Mouse (Mus musculus): ENCODE results near the gene Tubb4b. TPM values are rescaled to one million over a fixed set of nuclear protein-coding genes. Genes with fewer than 3 reads are reported as not detected.
A peak's percentile ranks its signal among the peaks of the same experiment; 100 is the strongest.

Gene Tubb4b
- polyA plus RNA-seq, 1 experiment from 2014 or later = 466 TPM

- WGBS = 86% methylated on average over 4 of the region's 4 CpGs
- ATAC-seq = no peak
- peaks cover 37% of the 10 kb centered on the region for H3K4me1 ChIP-seq (replicated peaks; ENCODE audit: control insufficient read depth, insufficient read depth, low read length)
- no peaks in the 10 kb centered on the region for H3K36me3 ChIP-seq (ENCODE audit: control insufficient read depth, insufficient read depth)
- no peak overlapping the region for H3K9ac ChIP-seq (ENCODE audit: low read depth, low read length)
- H3K27me3 ChIP-seq (replicated peaks; ENCODE audit: control insufficient read depth, insufficient read depth, low read length) = no peaks in the 10 kb centered on the region
- no peak overlapping the region for H3K4me2 ChIP-seq (replicated peaks; ENCODE audit: low read depth)
- no peak for TF ChIP-seq CTCF (IDR thresholded peaks at IDR 0.05; ENCODE audit: low read depth)
- H3K27ac ChIP-seq (ENCODE audit: low read depth, low read length) = no peak overlapping the region
- no peak overlapping the region for H3K4me3 ChIP-seq (ENCODE audit: low read depth, low read length)
- no peaks in the 10 kb centered on the region for H3K9me3 ChIP-seq (ENCODE audit: control insufficient read depth)
Observed at GRCm38 (mm10) chr2:25173821-25174220, 50.7 kb downstream of the Tubb4b start.

- ATAC-seq = peak; percentile 78
- Histone ChIP-seq H3K9me3 (ENCODE audit: control insufficient read depth) (no peaks in the 10 kb centered on the region), H3K4me1 (replicated peaks; ENCODE audit: control insufficient read depth, insufficient read depth, low read length) (peaks cover 34% of the 10 kb centered on the region), H3K27me3 (replicated peaks; ENCODE audit: control insufficient read depth, insufficient read depth, low read length) (no peaks in the 10 kb centered on the region), H3K4me3 (ENCODE audit: low read depth, low read length) (no peak overlapping the region), H3K27ac (ENCODE audit: low read depth, low read length) (peak overlapping the region; percentile 78), H3K9ac (ENCODE audit: low read depth, low read length) (no peak overlapping the region), H3K4me2 (replicated peaks; ENCODE audit: low read depth) (peak overlapping the region; percentile 32), H3K36me3 (ENCODE audit: control insufficient read depth, insufficient read depth) (no peaks in the 10 kb centered on the region)
- WGBS = 25% methylated on average over 8 of the region's 8 CpGs
- peak; percentile 53 for TF ChIP-seq CTCF (IDR thresholded peaks at IDR 0.05; ENCODE audit: low read depth)
Observed at GRCm38 (mm10) chr2:25172629-25173028, 51.9 kb downstream of the Tubb4b start.

Other genes starting within 250 kb of the Tubb4b start
- gene Mrpl41, start 249.6 kb downstream of the Tubb4b start, polyA plus RNA-seq (2015; fragmentation: Nextera tagmentation; extraction: Ambion mirVana) = 154 and 159 TPM in 2 replicates
- 16.7 and 18.9 TPM in 2 replicates for gene Pnpla7, start 248.7 kb downstream of the Tubb4b start, polyA plus RNA-seq (2015; fragmentation: Nextera tagmentation; extraction: Ambion mirVana)
- 17.0 and 17.6 TPM in 2 replicates for gene Nsmf, start 170.3 kb downstream of the Tubb4b start, polyA plus RNA-seq (2015; fragmentation: Nextera tagmentation; extraction: Ambion mirVana)
- gene Entpd8, start 144.4 kb downstream of the Tubb4b start, polyA plus RNA-seq (2015; fragmentation: Nextera tagmentation; extraction: Ambion mirVana) = 24.6 and 25.9 TPM in 2 replicates
- gene Noxa1, start 129.6 kb downstream of the Tubb4b start, polyA plus RNA-seq (2015; fragmentation: Nextera tagmentation; extraction: Ambion mirVana) = 3.3 and 5.8 TPM in 2 replicates
- gene Nrarp, start 43.9 kb downstream of the Tubb4b start, polyA plus RNA-seq (2015; fragmentation: Nextera tagmentation; extraction: Ambion mirVana) = 15.9 and 16.5 TPM in 2 replicates
- 12.0 and 12.6 TPM in 2 replicates for gene Tor4a, start 27.8 kb downstream of the Tubb4b start, polyA plus RNA-seq (2015; fragmentation: Nextera tagmentation; extraction: Ambion mirVana)
- 41.4 and 45.6 TPM in 2 replicates for gene Nelfb, start 13.2 kb downstream of the Tubb4b start, polyA plus RNA-seq (2015; fragmentation: Nextera tagmentation; extraction: Ambion mirVana)
- not detected in 2 replicates for gene Stpg3, start 10.1 kb downstream of the Tubb4b start, polyA plus RNA-seq (2015; fragmentation: Nextera tagmentation; extraction: Ambion mirVana)
- 0.78 and 1.4 TPM in 2 replicates for gene Fam166a, start 6.0 kb downstream of the Tubb4b start, polyA plus RNA-seq (2015; fragmentation: Nextera tagmentation; extraction: Ambion mirVana)
- gene Slc34a3, start 9.7 kb upstream of the Tubb4b start, polyA plus RNA-seq (2015; fragmentation: Nextera tagmentation; extraction: Ambion mirVana) = 34.0 and 37.6 TPM in 2 replicates
- gene Rnf224, start 12.1 kb upstream of the Tubb4b start, polyA plus RNA-seq (2015; fragmentation: Nextera tagmentation; extraction: Ambion mirVana) = 0.09 and 0.25 TPM in 2 replicates
- gene Rnf208, start 17.6 kb upstream of the Tubb4b start, polyA plus RNA-seq (2015; fragmentation: Nextera tagmentation; extraction: Ambion mirVana) = 51.9 and 59.4 TPM in 2 replicates
- gene Cysrt1, start 17.8 kb upstream of the Tubb4b start, polyA plus RNA-seq (2015; fragmentation: Nextera tagmentation; extraction: Ambion mirVana) = 16.5 and 20.7 TPM in 2 replicates
- 10.4 and 12.3 TPM in 2 replicates for gene AL732309.1, start 22.2 kb upstream of the Tubb4b start, polyA plus RNA-seq (2015; fragmentation: Nextera tagmentation; extraction: Ambion mirVana)
- 40.3 and 44.9 TPM in 2 replicates for gene Tmem203, start 30.7 kb upstream of the Tubb4b start, polyA plus RNA-seq (2015; fragmentation: Nextera tagmentation; extraction: Ambion mirVana)
- 62.0 and 68.3 TPM in 2 replicates for gene Tprn, start 37.9 kb upstream of the Tubb4b start, polyA plus RNA-seq (2015; fragmentation: Nextera tagmentation; extraction: Ambion mirVana)
- 105 and 108 TPM in 2 replicates for gene Ssna1, start 47.7 kb upstream of the Tubb4b start, polyA plus RNA-seq (2015; fragmentation: Nextera tagmentation; extraction: Ambion mirVana)
- gene Anapc2, start 47.8 kb upstream of the Tubb4b start, polyA plus RNA-seq (2015; fragmentation: Nextera tagmentation; extraction: Ambion mirVana) = 41.6 and 43.4 TPM in 2 replicates
- gene Tmem210, start 63.4 kb upstream of the Tubb4b start, polyA plus RNA-seq (2015; fragmentation: Nextera tagmentation; extraction: Ambion mirVana) = not detected in 2 replicates
- 5.5 and 6.6 TPM in 2 replicates for gene Lrrc26, start 65.2 kb upstream of the Tubb4b start, polyA plus RNA-seq (2015; fragmentation: Nextera tagmentation; extraction: Ambion mirVana)
- 0.78 and 0.90 TPM in 2 replicates for gene Grin1, start 94.5 kb upstream of the Tubb4b start, polyA plus RNA-seq (2015; fragmentation: Nextera tagmentation; extraction: Ambion mirVana)
- 44.7 and 50.2 TPM in 2 replicates for gene Man1b1, start 107.6 kb upstream of the Tubb4b start, polyA plus RNA-seq (2015; fragmentation: Nextera tagmentation; extraction: Ambion mirVana)
- gene Dpp7, start 131.7 kb upstream of the Tubb4b start, polyA plus RNA-seq (2015; fragmentation: Nextera tagmentation; extraction: Ambion mirVana) = 120 and 129 TPM in 2 replicates
- 668 and 708 TPM in 2 replicates for gene Uap1l1, start 141.0 kb upstream of the Tubb4b start, polyA plus RNA-seq (2015; fragmentation: Nextera tagmentation; extraction: Ambion mirVana)
- gene Sapcd2, start 147.6 kb upstream of the Tubb4b start, polyA plus RNA-seq (2015; fragmentation: Nextera tagmentation; extraction: Ambion mirVana) = 112 and 129 TPM in 2 replicates
- 33.9 and 38.1 TPM in 2 replicates for gene Entpd2, start 171.2 kb upstream of the Tubb4b start, polyA plus RNA-seq (2015; fragmentation: Nextera tagmentation; extraction: Ambion mirVana)
- gene Npdc1, start 174.6 kb upstream of the Tubb4b start, polyA plus RNA-seq (2015; fragmentation: Nextera tagmentation; extraction: Ambion mirVana) = 49.2 and 52.3 TPM in 2 replicates
- gene Fut7, start 198.6 kb upstream of the Tubb4b start, polyA plus RNA-seq (2015; fragmentation: Nextera tagmentation; extraction: Ambion mirVana) = 0.26 and 0.27 TPM in 2 replicates
- gene Abca2, start 204.0 kb upstream of the Tubb4b start, polyA plus RNA-seq (2015; fragmentation: Nextera tagmentation; extraction: Ambion mirVana) = 1.1 and 1.3 TPM in 2 replicates
- gene Clic3, start 232.1 kb upstream of the Tubb4b start, polyA plus RNA-seq (2015; fragmentation: Nextera tagmentation; extraction: Ambion mirVana) = 2.0 and 2.8 TPM in 2 replicates
- gene Paxx, start 236.4 kb upstream of the Tubb4b start, polyA plus RNA-seq (2015; fragmentation: Nextera tagmentation; extraction: Ambion mirVana) = 41.2 and 46.2 TPM in 2 replicates
- gene Ptgds, start 245.3 kb upstream of the Tubb4b start, polyA plus RNA-seq (2015; fragmentation: Nextera tagmentation; extraction: Ambion mirVana) = 1.2 and 2.2 TPM in 2 replicates